Mouse (Mus musculus): ENCODE measurements around the gene Itgb8. TPM values are rescaled to one million over a fixed set of nuclear protein-coding genes. Genes with fewer than 3 reads are reported as not detected.

Itgb8 gene
- total RNA-seq (2015; ENCODE audit: low replicate concordance) (not detected in 2 replicates), total RNA-seq (2017; ENCODE audit: low replicate concordance) (not detected in 2 replicates)

DNA sequence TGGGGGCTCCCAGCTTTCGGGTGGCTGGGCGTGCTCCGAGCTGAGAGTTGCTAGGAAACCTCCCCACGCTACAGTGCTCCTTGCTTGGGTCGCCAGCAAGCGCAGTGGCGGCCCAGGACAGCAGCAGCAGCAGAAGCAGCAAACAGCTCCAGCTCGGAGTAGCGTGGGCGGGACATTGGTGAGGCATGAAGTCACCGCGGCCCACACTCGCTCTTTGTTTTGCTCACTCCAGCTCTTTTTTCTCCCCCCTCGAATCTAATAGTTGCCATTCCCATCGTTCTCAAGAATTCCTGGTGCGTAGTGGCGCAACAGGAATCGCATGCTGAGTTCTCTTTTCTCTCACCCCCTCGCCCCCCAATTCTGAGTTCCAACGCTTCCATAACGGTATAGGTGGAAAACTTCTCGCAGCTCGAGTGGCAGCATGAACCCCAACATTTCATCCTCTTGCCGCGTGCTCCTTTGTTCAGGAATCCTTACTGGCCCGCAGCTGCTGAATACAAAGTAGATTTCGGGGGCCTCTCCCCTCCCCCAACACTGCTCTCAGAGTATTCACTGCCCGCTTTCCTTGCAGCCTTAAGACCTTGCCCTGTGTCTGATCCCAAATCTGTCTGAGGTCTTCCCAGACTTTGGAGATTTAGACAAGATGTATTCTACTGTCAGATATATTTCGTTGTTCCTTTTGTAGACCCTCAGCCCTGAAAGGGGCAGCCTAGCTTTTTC, at the start of gene Itgb8:
Itgb8 (minus strand) TSS at position 107 of the 720 bp plus-strand sequence.
- no peak for ATAC-seq (replicated peaks; ENCODE audit: low FRiP score, poor library complexity, severe bottlenecking)

DNA sequence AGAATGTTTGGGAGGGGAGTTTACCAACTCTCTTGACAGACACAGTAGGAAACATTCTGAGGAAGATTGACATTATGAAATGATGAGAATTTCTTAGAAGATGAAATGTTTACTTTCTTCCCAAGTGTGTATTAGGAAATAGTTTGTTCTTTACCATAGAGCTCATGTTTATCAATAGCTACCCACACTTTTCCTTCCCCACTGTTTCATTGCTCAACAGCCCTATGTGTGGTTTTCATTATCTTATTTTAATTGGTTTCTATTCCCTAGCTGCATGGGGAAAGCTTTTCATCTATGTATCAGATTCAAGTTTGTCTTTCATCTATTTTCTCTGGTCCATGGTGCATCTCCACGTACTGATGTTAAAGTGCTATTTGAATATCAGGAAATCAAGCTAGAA, 37.7 kb upstream of the Itgb8 start:
- ATAC-seq (replicated peaks; ENCODE audit: low FRiP score, poor library complexity, severe bottlenecking), result no peak

DNA sequence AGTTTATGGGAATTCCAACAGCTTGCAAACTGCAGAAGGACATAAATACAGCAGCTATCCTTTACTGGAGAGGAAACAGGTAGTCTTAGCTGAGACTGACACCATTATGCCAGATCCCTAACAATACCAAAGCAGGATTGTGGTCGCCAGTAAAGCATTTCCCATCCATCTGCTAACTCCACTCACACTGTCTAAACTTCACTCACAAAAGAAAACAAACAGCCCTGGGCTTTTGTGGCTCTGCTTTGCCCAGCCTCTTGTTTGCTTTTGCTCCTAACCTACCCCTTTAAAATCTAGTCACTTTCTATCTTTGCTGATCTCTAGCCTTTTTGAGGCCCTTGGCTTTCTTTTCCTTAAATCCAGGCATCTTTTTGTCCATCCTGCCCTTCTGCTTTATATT, 35.0 kb upstream of the Itgb8 start:
- ATAC-seq (replicated peaks; ENCODE audit: low FRiP score, poor library complexity, severe bottlenecking), result no peak

DNA sequence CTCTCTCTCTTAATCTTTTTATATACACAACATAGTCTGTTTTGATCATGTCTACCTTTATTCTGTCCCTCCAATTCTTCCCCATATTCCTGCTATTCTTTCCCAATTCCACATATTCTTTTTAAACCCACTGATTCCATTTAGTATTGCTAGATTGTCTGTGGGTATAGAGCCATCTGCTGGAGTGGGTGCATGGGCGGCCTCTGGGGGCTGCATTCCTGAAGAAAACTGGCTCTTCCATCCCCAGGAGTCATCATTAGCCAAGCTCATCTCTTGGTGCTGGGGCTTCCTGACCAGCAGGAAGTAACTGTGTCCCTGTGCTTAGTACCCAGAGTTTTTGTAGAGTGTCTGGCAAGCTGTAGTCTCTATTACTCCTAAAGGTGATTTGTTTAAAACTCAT, 33.4 kb upstream of the Itgb8 start:
- no peak for ATAC-seq (replicated peaks; ENCODE audit: low FRiP score, poor library complexity, severe bottlenecking)

DNA sequence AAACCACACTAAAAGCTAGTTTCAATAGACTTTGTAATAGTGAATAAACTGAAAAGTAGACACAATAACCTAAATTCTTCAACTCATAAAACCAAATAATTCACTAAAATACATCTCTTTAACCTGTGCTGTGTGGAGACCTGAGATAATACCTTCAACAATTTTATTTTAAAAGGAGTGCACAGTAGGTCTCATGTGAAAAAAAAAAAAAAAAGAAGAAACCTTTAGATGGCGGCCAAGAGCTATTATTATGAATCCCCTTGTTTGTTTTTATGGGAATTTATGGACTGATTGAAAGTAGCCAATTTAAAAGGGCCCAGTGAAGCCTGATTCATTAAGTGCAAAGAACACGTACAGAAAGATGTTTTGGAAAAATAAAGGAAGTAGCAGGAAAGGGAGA, 31.4 kb upstream of the Itgb8 start:
- ATAC-seq (replicated peaks; ENCODE audit: low FRiP score, poor library complexity, severe bottlenecking), result no peak

DNA sequence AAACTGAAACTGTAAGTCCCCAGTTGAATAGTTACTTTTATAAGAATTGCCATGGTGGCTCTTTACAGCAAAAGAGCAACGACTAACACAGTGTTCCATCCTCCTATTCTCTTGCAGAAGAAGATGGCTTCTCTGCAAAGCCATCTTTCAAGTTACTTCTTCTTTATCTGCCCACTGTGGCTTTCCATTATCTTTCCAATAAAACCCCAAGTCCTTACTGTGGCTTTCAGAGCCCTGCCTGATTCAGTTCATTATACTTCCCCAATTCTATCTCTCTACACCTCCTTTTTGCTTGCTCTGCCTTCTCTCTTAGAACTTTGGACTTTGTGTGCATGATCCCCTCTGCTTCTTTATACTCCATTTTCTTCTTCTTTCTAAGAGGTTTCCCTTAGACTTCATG, 30.1 kb upstream of the Itgb8 start:
- no peak for ATAC-seq (replicated peaks; ENCODE audit: low FRiP score, poor library complexity, severe bottlenecking)

DNA sequence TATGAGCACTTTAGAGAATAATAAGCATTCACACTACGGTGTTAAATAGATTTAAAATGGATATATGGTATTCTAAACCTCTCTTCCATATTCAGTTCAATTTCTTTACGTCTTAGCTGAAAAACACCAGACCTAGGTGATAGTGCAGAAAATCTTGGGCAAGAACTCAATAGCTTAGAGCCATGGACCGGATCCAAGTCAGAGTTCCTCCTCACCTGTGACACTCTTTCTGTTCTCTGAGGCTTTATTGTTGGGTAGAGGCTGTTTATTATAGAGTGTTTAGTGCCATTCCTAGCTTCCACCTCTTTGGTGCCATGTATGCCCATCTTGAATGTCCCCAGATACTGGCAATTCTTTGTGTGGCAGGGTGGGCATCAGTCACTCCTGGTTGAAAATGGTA, 25.9 kb upstream of the Itgb8 start:
- ATAC-seq (replicated peaks; ENCODE audit: low FRiP score, poor library complexity, severe bottlenecking), result no peak

DNA sequence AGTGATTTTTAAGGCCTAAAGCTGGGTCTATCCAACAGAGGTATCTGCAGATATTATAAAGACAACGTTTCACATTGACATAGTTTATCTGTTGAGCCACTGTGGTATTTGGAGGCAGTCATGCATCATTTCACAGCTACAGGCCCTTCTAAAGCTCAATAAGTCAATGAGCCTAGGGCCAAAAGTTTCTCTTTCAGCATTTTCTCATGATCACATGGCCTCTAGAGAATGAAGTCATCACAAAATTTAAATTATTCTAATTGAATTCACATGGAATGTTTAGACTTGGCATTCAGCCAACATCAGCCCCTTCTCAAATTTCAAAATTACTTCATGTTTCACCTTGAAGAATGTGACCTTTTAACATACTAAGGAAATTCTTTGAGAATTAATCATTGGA, 10.0 kb upstream of the Itgb8 start:
- ATAC-seq (replicated peaks; ENCODE audit: low FRiP score, poor library complexity, severe bottlenecking), result no peak

DNA sequence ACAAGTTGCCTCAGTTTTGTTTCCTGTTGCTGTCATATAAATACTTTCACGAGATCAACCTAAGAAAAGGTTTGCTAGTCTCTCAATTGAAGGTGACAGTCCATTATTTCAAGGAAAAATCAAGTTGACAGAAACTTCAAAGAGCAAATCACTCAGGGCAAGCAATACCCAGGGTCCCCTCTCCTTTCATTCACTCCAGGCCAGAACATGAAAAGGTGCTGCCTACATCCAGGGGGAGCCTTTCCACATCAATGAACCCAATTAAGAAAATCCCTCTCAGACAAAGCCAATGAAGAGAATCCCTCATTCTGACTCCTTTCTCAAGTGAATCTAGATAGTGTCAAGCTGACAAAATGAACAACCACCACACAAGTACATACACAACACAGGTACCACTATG, 2.5 kb upstream of the Itgb8 start:
- no peak for ATAC-seq (replicated peaks; ENCODE audit: low FRiP score, poor library complexity, severe bottlenecking)

DNA sequence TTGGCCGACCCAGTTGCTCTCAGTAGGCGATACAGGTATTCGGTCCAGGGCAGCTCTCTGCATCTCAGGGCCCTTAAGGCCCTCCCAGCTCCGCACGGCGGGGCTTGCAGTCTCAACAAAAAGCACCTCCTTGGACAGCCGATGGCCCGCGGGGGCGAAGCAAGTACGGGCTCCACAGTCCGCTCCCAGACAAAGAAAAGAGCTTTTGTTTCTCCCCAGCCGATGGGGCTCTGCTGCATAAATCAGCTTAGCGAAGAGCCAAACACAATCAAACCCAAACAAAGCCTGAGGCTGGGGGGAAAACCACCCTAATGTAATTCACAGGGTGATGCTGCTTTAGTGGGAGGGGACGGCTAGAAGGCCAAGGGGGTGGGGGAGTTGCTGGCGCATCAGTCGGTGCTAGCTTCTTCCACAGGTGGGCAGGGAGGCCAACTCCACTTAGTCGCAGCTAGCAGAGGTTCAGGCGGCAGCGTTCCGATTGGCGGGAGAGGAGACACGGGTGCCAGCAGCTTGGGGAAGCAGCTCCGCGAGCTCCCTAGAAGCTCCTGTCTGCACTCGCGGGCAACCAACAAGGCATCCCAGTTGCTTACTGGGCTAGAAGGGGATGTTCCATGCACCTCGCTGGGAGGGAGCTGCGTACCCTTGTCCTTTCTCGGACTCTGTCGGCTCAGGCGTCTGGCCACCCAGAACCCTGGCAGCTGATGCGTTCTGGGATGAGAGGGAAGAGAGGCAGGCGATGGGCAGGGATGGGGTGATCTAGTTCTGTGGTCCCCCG, 494 bp downstream of the Itgb8 start:
- no peak for ATAC-seq (replicated peaks; ENCODE audit: low FRiP score, poor library complexity, severe bottlenecking)

DNA sequence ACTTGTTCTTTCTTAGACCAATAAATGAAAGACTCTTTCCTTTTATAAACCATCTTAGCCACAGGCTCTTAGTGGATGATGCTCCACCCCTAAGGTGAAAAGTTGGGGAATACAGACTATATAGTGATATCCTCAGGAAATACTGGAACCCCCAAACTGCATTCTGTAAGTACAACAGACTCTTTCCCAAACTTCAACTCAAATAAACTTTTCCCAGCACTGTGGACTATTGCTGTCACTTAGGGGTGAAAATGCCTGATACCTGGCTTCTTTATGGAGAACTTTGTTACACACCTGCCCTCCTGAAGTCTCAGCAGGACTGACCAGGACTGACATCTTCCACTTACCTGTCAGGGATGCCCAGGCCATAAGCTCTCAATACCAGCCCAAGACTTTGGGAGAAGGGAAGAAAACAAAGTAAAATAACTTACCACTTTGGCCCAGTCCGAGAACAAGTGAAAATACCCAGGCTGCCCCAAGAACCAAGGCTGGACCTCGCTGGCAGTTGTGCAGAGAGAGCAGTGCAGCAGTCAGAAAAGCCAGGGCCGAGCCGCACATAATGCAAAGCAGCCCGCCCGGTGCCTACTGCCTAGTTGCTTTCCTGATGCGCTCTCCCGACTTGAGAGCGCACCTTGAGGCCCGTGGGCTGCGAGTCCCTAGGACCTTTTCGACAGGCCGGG, 1.2 kb downstream of the Itgb8 start:
- no peak for ATAC-seq (replicated peaks; ENCODE audit: low FRiP score, poor library complexity, severe bottlenecking)

DNA sequence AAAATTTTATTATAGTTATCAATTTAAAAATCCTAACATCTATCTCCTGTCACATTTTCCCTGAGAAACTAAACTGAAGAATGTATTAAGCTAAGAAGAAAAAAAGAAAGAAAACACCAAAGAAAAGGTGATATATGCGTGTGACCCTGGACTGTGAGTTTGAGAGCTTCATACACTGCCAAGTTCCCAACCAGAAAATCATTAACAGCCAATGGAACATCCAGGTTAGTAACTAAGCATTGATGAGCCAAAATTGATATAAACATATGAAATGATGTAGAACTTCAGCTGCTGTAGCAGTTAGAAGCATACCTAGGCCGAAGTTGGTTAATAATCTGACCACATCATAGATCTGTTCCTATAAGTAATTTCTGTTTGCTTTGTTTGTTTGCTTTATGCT, 6.8 kb downstream of the Itgb8 start:
- no peak for ATAC-seq (replicated peaks; ENCODE audit: low FRiP score, poor library complexity, severe bottlenecking)

DNA sequence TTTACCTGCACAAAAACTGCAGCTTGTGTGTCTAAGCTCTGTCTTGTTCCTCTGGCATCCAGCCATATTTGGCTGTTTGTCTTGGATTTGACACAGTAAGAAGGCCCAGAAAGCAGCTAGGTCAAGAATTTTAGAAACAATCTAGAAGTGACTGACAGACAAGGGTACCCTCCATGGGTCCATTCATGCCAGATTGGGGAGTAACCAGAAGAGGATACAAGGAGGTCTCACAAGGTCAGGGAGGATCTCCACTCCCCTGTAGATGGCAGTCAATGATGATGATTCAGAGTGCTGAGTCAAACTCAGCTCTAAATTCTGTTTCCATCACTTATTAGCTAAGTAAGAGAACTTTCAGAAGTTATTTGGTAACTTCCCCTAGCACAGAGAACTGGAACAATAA, 8.2 kb downstream of the Itgb8 start:
- no peak for ATAC-seq (replicated peaks; ENCODE audit: low FRiP score, poor library complexity, severe bottlenecking)

DNA sequence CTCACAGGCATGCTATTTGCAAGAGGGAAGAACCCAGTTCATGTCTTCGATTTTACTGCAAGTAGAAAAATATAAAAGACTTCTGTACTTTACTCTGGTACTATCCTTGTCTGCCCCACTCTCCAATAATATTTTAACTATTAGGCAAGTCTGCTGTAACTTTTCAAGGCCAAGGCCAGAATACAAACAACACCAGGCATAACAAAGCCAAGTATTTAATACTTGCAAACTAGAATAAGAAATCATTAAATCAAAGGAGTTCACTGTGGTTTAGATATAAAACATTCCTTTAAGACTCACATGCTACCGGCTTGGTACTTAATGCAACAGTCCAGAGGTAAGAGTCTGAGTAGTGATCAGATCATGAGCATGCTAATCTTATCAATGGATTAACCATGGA, 9.0 kb downstream of the Itgb8 start:
- no peak for ATAC-seq (replicated peaks; ENCODE audit: low FRiP score, poor library complexity, severe bottlenecking)

DNA sequence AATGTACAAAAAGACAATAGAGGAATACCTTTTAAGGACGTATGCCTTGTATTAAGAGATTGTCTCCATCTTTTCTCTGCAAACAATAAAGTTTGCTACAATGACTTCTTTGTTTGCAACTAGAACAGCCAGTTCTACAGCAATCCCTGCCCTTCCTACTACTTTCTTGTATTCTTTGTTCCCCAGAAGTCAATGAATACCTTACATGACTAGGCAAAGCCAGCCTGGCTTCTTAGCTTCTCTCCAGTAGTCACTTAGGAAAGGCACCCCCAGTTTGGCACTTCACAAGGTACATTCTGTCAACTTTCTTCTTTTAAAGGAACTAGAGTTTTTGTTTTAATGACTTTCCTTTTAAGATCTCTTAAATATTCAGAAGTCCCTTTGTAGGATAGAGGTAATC, 10.7 kb downstream of the Itgb8 start:
- no peak for ATAC-seq (replicated peaks; ENCODE audit: low FRiP score, poor library complexity, severe bottlenecking)

DNA sequence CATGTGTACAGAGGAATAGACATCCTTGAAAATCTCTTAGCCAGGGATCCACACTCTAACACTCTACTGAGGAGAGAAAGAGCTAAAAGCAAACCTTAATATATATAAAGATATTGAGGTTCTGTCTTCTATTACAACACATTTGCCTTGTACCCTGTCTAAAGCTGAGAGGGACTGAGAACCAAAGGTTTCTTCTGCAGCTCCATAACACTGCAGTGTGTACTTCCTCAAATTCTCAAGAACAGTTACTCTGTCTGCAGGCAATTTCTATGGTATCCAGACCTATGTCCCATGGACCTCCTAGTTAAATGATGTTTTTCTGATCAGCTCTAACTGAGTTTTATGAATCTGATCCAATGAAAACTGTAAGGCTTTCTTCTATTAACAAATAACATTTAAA, 13.9 kb downstream of the Itgb8 start:
- ATAC-seq (replicated peaks; ENCODE audit: low FRiP score, poor library complexity, severe bottlenecking), result no peak

DNA sequence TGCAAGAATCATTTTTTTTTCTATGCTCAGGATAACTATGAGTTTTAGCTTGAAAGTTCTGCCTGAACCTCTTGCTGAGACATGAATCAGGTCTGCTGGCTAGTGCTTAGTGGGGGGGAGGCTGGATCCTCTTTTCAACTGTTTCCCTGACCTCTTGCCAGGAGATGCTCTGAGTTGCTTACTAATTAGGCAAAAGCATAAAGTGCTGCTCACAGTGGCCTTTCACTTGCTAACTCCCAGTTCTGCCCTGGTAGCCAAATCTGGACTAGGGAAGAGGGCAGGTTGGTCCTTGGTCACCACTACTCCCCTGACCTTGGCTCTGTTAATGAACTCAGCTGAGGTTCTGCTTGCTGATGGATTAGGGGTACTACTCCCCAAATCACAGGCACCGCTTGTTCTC, 19.2 kb downstream of the Itgb8 start:
- no peak for ATAC-seq (replicated peaks; ENCODE audit: low FRiP score, poor library complexity, severe bottlenecking)

DNA sequence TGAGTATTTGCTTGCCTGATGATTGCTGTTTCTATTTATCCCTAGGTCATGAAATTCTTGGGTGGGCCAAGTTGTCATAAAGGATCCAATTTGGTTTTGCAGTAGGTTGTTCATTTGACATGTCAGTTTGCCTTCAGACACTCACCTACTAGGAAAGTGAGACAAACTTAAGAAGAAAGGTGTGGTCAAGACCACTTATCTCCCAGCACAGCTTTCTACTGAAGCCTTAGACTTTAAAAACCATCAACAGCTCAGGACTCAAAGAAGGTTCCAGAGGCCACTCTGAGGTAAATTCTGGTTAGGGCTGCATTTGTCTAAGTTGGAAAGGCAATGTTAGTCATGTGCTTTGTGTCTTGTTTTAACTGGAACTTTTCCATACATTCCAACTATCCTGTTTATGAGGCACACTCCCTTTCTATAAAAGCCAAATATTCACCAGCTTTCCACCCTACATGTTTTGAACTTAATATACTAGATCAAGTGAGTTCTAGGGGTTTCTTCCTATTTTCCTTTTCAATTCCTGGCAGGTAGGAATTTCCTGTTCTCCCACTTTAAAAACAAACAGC, 20.8 kb downstream of the Itgb8 start:
- ATAC-seq (replicated peaks; ENCODE audit: low FRiP score, poor library complexity, severe bottlenecking), result no peak

DNA sequence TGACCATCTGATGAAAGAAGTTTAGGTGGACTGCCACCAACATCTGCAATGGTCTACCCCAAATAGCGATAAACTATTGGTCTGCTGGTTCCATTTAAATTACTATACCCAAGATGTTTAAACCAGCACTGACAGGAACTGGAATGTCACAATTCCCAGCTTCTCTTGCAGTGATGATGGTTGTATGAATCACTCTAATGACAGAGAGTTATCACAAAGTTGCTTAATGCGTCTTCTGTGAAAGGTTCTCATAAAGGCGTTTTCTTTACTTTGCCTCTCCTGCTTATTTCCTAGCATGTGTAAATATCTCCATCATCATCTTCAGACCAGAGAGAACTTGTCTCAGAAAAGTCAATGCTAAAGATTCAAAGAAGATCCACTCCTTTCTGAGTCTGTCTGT, 23.4 kb downstream of the Itgb8 start:
- ATAC-seq (replicated peaks; ENCODE audit: low FRiP score, poor library complexity, severe bottlenecking), result no peak

DNA sequence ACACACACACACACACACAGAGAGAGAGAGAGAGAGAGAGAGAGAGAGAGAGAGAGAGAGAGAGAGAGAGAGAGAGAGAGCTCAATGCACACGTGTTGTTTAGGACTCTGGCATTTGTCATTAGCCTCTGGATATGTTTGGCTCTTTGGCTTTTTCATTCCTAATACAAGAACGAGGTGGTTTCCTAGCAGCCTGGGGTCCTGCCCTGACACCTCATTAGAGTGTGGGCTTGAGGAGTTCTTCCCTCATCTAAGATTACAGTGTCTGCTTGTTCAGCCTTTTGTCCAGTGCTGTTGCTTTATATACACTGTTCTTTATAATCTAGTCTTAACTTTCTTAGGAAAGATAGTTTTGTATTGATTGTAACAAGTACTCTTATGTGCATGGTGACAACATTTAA, 27.1 kb downstream of the Itgb8 start:
- no peak for ATAC-seq (replicated peaks; ENCODE audit: low FRiP score, poor library complexity, severe bottlenecking)

DNA sequence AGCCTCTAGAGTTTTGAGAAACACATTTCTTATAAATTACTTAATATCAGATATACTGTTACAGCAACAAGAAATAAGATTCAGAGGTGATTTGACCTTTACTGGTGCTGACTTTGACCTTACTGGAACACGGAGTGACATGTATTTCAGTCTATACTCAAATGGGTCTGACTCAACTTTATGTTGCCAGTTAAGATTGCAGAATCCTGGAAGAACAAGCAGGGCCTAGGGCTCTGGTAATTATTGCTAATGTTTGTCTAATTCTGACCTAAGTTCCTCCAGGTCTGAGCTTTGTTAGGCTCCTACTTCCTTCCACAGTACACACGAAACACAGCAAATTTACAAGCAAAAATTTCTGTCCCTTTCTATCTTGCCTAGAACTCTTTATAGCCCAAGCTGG, 28.0 kb downstream of the Itgb8 start:
- ATAC-seq (replicated peaks; ENCODE audit: low FRiP score, poor library complexity, severe bottlenecking), result no peak
